Mouse (Mus musculus) neutrophil, adult 5-6 weeks (primary cell): ENCODE data around the gene Kif21a. TPM values are rescaled to one million over a fixed set of nuclear protein-coding genes. Genes with fewer than 3 reads are reported as not detected.

Source experiments
- ATAC-seq: fragments of 151-379, 151-347 bp; 2 replicates; pipeline ENCODE4 v1.8.0; 2017; ENCODE audit warnings: mild to moderate bottlenecking, moderate TSS enrichment; ENCODE audit not compliant: insufficient number of reproducible peaks, poor library complexity, low FRiP score, severe bottlenecking; ENCODE audit errors: extremely low read depth
- total RNA-seq: library from RNA; stranded (forward); fragments of 200-1000 nt; gene quantifications from 2 replicates; pipeline ENCODE4 v1.2.3, GENCODE M21; 2017

Gene Kif21a
- total RNA-seq, result not detected in 2 replicates

GRCm38 (mm10) chr15:91049496-91050441 is at the start of gene Kif21a:
Kif21a (minus strand) TSS chr15:91049948.
- no peak for ATAC-seq

- ATAC-seq, result no peak
Observed at GRCm38 (mm10) chr15:91096606-91097005, 46.9 kb upstream of the Kif21a start.

- no peak for ATAC-seq
Observed at GRCm38 (mm10) chr15:91089427-91089826, 39.7 kb upstream of the Kif21a start.

- no peak for ATAC-seq
Observed at GRCm38 (mm10) chr15:91088071-91088470, 38.3 kb upstream of the Kif21a start.

- no peak for ATAC-seq
Observed at GRCm38 (mm10) chr15:91077457-91078410, 28.0 kb upstream of the Kif21a start.

GRCm38 (mm10) chr15:91072440-91072839 is 22.7 kb upstream of the Kif21a start:
- no peak for ATAC-seq

GRCm38 (mm10) chr15:91064310-91064826 is 14.6 kb upstream of the Kif21a start:
- ATAC-seq, result no peak

GRCm38 (mm10) chr15:91063845-91064244 is 14.1 kb upstream of the Kif21a start:
- ATAC-seq, result no peak

- no peak for ATAC-seq
Observed at GRCm38 (mm10) chr15:91056866-91057342, 7.2 kb upstream of the Kif21a start.

- no peak for ATAC-seq
Observed at GRCm38 (mm10) chr15:91056176-91056865, 6.6 kb upstream of the Kif21a start.

GRCm38 (mm10) chr15:91048951-91049495 is 725 bp downstream of the Kif21a start:
- no peak for ATAC-seq

- no peak for ATAC-seq
Observed at GRCm38 (mm10) chr15:91047627-91048026, 2.1 kb downstream of the Kif21a start.

GRCm38 (mm10) chr15:91046506-91046905 is 3.2 kb downstream of the Kif21a start:
- ATAC-seq, result no peak

GRCm38 (mm10) chr15:91043263-91043662 is 6.5 kb downstream of the Kif21a start:
- no peak for ATAC-seq

- no peak for ATAC-seq
Observed at GRCm38 (mm10) chr15:91038860-91039259, 10.9 kb downstream of the Kif21a start.

- ATAC-seq, result no peak
Observed at GRCm38 (mm10) chr15:91034090-91034489, 15.7 kb downstream of the Kif21a start.

- ATAC-seq, result no peak
Observed at GRCm38 (mm10) chr15:91033529-91033928, 16.2 kb downstream of the Kif21a start.

GRCm38 (mm10) chr15:91028962-91029361 is 20.8 kb downstream of the Kif21a start:
- no peak for ATAC-seq
